Mouse (Mus musculus) hindbrain, embryonic 11.5 days (tissue): ENCODE measurements at regions not wholly inside any gene's neighbourhood (a gene's known extent, or its start where the extent isn't known, plus 50 kb on each side); places are given as distances from the start of the nearest gene placed in this dataset.

ENCODE experiments used
- ATAC-seq: fragments of 200-750 bp; cut with Nextera tagmentation; 2 replicates; pipeline ENCODE4 v1.8.0; 2017; ENCODE audit warnings: mild to moderate bottlenecking, moderate TSS enrichment, moderate library complexity; ENCODE audit not compliant: low FRiP score
- DNase-seq: peaks from one replicate; pipeline ENCODE4 v3.0.0-alpha.2; 2015; ENCODE audit warnings: low spot score
- H3K27ac ChIP-seq: fragments of 300-500 bp; sonication (generic); 2 replicates; pipeline ENCODE4 v1.5.1; 2014; ENCODE audit warnings: mild to moderate bottlenecking, low read depth, low read length
- H3K27me3 ChIP-seq: fragments of 300-500 bp; sonication (generic); 2 replicates; pipeline ENCODE4 v1.6.1; 2014; ENCODE audit warnings: mild to moderate bottlenecking, low read length, moderate library complexity, mixed read lengths; ENCODE audit not compliant: control insufficient read depth, insufficient read depth
- H3K36me3 ChIP-seq: fragments of 300-500 bp; sonication (generic); 2 replicates; pipeline ENCODE4 v1.6.1; 2014; ENCODE audit warnings: mild to moderate bottlenecking, low read length, moderate library complexity, mixed read lengths; ENCODE audit not compliant: control insufficient read depth, insufficient read depth
- H3K4me1 ChIP-seq: fragments of 300-500 bp; sonication (generic); replicated peaks from 2 replicates; pipeline ENCODE4 v1.6.1; 2014; ENCODE audit warnings: low read length, mixed read lengths; ENCODE audit not compliant: control insufficient read depth, insufficient read depth
- H3K4me2 ChIP-seq: fragments of 300-500 bp; sonication (generic); replicated peaks from 2 replicates; pipeline ENCODE4 v1.6.1; 2014; ENCODE audit warnings: mild to moderate bottlenecking, low read depth, low read length
- H3K4me3 ChIP-seq: fragments of 300-500 bp; sonication (generic); 2 replicates; pipeline ENCODE4 v1.5.1; 2014; ENCODE audit warnings: low read depth, low read length
- H3K9ac ChIP-seq: fragments of 300-500 bp; sonication (generic); 2 replicates; pipeline ENCODE4 v1.6.1; 2014; ENCODE audit warnings: low read depth, low read length
- H3K9me3 ChIP-seq: fragments of 300-500 bp; sonication (generic); 2 replicates; pipeline ENCODE4 v1.6.1; 2016; ENCODE audit warnings: low read length; ENCODE audit not compliant: control insufficient read depth
- WGBS: fragments of 180-500 bp; shearing (Covaris S2); extraction: QIAGEN DNeasy Blood & Tissue Kit; methylation state at CpG from one replicate; pipeline ENCODE4 v1.1.7; 2014; 5-methylcytosine and 5-hydroxymethylcytosine counted together

DNA sequence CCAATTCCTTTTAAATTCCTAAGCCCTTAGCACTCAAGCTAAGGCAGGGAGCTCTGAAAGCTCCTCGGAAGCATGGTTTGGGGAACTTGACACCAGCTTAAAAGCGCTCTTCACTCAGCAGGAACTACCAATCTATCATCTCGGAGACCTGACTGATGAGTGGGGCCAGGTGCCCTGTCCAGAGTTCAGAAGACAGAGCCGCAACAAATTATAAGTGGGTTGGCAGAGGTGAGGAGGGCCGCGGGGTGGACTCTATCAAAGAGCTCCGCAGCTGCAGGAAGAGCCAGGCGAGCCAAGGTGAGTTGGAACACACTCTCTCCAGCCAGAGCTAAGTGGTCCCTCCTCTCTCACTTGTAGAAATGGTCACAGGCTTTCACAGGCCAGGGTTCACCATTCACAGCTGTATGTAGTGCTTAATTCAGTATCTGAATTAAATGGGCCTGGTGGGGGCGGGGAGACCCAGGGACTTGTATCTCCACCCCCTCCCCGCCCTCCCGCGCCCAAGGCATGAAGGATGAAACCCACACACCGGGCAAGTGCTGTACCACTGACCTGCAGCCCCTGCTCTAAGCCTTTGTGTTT is 180.8 kb downstream of the Stim2 start:
- Histone ChIP-seq H3K36me3 (no peaks in the 10 kb centered on the region), H3K9ac (no peak overlapping the region), H3K27me3 (no peaks in the 10 kb centered on the region), H3K4me2 (no peak overlapping the region), H3K27ac (0 out of 2 replicates have a peak overlapping the region, but pooled peaks have one; percentile 51), H3K9me3 (no peaks in the 10 kb centered on the region), H3K4me1 (peaks cover 5% of the 10 kb centered on the region; the same call in 1 of the 2 replicates), H3K4me3 (no peak overlapping the region)
- 36% methylated on average over 13 of the region's 13 CpGs for WGBS
- DNase-seq (peak; percentile 20), ATAC-seq (0 out of 2 replicates have a peak, but pooled peaks have one; percentile 19)

DNA sequence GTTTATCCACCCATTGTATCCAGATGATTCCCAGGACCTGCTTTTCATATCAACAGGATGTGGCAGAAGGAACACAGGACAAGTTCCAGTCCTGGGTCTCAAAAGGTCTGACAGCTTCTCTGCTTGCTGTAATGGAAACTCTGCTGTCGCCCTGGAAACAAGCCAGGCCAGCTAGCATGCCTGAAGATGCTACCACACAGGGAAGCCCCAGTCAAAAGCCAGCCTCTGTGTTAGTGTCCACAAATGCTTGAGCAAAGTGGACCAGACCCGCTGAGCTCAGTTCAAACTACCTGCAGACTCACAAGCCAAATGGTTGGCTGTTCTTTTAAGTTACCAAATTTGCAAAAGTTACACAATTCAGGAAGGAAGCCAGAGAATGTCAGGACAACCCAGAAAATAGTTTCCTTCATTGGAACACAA is 181.9 kb downstream of the Stim2 start:
- Histone ChIP-seq H3K4me3 (no peak overlapping the region), H3K4me1 (peaks cover 5% of the 10 kb centered on the region; the same call in 1 of the 2 replicates), H3K36me3 (no peaks in the 10 kb centered on the region), H3K9me3 (no peaks in the 10 kb centered on the region), H3K9ac (no peak overlapping the region), H3K27me3 (no peaks in the 10 kb centered on the region), H3K27ac (peak overlapping the region; percentile 54), H3K4me2 (no peak overlapping the region)
- ATAC-seq (peak; percentile 58), DNase-seq (peak; percentile 45)
- 31% methylated on average over 2 of the region's 2 CpGs for WGBS

DNA sequence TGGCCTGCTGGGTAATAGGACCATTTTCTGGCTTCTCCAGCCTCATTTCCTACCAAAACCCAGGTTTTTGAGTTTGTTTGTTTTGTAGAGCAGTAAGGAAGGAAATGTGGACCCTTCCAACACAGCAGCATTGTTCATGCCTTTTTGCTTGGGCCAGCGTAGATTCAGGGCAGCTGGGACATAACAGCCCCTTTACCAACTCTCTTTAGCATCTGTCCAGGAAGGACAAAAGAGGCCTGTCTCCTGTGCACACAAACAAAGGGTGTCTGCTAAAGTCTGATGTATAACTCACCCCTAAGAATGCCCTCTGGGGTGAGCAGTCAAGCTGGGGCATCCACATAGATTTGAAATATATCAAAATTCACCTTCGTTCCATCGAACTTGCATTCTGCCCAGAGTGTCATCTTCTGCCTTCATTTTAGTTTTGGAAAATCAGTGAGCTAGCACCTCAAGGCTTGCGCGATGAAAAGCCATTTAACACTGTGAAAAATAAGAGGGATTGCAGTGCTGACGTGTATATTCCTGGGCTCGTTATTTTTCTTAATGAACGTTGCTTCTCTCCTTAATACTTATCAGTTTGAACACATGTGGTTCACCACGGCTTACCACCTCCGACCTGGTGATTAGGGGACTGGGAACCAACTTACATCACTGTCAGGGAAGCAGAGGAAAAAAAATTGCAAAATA is 182.5 kb downstream of the Stim2 start:
- Histone ChIP-seq H3K4me2 (peak overlapping the region; percentile 27; the same call in 1 of the 2 replicates), H3K9ac (no peak overlapping the region)
- ATAC-seq = peak; percentile 71

DNA sequence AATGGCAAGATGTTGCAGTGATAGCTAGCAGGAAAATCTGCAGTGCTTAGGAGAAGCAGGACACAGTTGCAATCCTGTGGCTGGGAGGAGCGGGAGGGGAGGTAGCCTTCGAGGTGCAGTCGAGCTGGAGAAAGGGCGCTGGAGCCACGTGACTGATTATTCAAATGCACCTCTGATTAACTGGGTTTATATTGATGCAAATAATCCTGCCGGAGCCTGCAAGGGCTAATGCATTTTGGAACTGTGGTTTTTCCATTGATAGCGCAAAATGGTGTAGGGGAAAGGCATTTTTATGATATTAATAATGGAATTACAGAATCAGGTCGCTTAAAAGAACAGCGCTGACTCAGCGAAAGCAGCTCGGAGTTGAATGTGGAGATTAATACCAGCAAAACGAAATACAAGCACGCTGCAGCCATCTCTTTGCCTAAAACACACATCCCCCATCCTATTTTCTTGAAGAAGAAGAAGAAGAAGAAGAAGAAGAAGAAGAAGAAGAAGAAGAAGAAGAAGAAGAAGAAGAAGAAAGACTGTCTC is 183.1 kb downstream of the Stim2 start:
- H3K9ac ChIP-seq = no peak overlapping the region

More for the DNA sequence above, 182.5 kb downstream of the Stim2 start:
- H3K9me3 ChIP-seq = no peaks in the 10 kb centered on the region
- H3K36me3 ChIP-seq = no peaks in the 10 kb centered on the region
- no peak overlapping the region for H3K4me3 ChIP-seq
- H3K27me3 ChIP-seq = no peaks in the 10 kb centered on the region
- whole genome bisulfite sequencing = 38% methylated on average over 10 of the region's 10 CpGs
- H3K27ac ChIP-seq = peak overlapping the region; percentile 54
- H3K4me1 ChIP-seq = peaks cover 5% of the 10 kb centered on the region; the same call in 1 of the 2 replicates
- DNase-seq = peak; percentile 46

DNA sequence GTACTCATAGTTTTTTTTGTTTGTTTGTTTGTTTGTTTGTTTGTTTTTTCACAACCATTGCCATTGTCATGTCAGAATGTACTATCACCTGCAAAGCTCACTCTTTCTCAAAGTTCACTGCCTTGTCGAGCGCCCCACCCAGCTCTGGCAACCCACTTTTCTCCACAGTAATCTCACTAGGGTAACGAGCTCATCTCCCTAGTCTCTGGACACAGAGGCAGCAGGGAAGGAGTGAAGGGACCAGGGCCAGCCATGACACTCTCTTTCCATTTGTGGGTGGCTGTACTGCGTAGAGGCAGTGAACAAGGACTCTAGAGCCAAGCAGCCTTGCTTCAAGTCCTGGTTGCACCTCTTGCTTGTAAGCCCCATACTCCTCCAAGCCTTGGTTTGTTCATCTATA is 184.5 kb downstream of the Stim2 start:
- 94% methylated on average over 4 of the region's 4 CpGs for WGBS
- Histone ChIP-seq H3K9me3 (no peaks in the 10 kb centered on the region), H3K4me3 (no peak overlapping the region), H3K27ac (no peak overlapping the region), H3K27me3 (no peaks in the 10 kb centered on the region), H3K9ac (no peak overlapping the region), H3K36me3 (no peaks in the 10 kb centered on the region), H3K4me1 (peaks cover 5% of the 10 kb centered on the region; the same call in 1 of the 2 replicates), H3K4me2 (no peak overlapping the region)
- no peak for DNase-seq
- no peak for ATAC-seq

More for the DNA sequence above, 183.1 kb downstream of the Stim2 start:
- DNase-seq = peak; percentile 47
- H3K4me1 ChIP-seq = peaks cover 5% of the 10 kb centered on the region; the same call in 1 of the 2 replicates
- H3K9me3 ChIP-seq = no peaks in the 10 kb centered on the region
- WGBS = 23% methylated on average over 13 of the region's 13 CpGs
- H3K4me2 ChIP-seq = peak overlapping the region; percentile 27
- H3K36me3 ChIP-seq = no peaks in the 10 kb centered on the region
- H3K4me3 ChIP-seq = no peak overlapping the region
- ATAC-seq = peak; percentile 69
- peak overlapping the region; percentile 54 for H3K27ac ChIP-seq
- no peaks in the 10 kb centered on the region for H3K27me3 ChIP-seq

DNA sequence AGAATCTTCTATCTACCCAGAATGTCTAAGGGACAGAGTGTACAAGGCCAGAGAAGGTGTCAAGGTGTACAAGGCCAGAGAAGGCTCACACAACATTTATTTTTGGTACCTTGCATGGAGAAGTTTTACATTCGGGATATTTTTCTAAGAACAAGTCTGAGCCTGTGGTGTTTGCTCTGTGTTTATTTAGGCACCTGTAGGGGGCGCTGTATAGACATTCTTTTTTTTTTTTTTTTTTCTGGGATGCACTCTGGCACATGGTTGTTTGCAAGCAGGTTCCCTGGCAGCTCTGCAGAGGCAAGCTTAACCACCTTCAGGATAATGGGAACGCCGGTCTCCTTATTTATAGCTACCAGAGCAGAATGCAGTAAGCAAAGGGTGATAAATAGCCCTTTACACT is 187.4 kb downstream of the Stim2 start:
- Histone ChIP-seq H3K9me3 (no peaks in the 10 kb centered on the region), H3K27me3 (no peaks in the 10 kb centered on the region), H3K4me1 (no peaks in the 10 kb centered on the region; the same call in 1 of the 2 replicates), H3K4me2 (no peak overlapping the region), H3K36me3 (no peaks in the 10 kb centered on the region), H3K27ac (no peak overlapping the region), H3K4me3 (no peak overlapping the region), H3K9ac (no peak overlapping the region)
- ATAC-seq (no peak), DNase-seq (no peak)
- 65% methylated on average over 4 of the region's 4 CpGs for WGBS

DNA sequence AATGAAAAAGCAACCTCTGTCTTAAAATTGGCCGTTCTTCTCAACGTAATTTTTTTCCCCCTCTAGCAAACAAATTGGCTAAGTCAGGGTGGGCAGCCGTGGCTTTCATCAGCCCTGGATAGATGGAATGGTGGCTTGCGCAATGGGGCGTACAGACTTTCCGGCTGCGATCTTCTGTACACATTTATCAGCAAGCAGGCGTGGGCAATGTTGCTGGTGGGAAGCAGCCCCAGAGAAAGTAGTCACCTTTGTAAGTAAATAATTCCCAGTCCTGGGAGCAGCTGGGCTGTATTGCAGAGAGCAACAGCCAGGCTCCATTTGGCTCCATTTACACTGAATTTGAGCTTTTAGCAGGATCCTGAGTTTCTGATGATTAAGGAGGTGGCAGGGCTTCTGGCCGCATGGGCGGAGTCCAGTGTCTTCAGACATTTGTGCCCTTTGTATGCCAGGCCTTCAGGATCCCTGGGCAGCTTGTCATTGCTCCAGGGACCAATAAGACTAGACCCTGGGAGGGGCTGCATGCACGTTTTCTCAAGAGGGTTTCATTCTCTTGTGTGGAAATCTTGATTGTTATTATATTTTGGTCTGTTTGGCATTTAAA is 187.9 kb downstream of the Stim2 start:
- 84% methylated on average over 11 of the region's 11 CpGs for WGBS
- H3K4me3 ChIP-seq = no peak overlapping the region
- H3K4me1 ChIP-seq = no peaks in the 10 kb centered on the region; the same call in 1 of the 2 replicates
- H3K9ac ChIP-seq = no peak overlapping the region
- ATAC-seq (no peak), DNase-seq (no peak)
- H3K4me2 ChIP-seq = no peak overlapping the region
- no peaks in the 10 kb centered on the region for H3K27me3 ChIP-seq
- no peak overlapping the region for H3K27ac ChIP-seq
- no peaks in the 10 kb centered on the region for H3K36me3 ChIP-seq
- no peaks in the 10 kb centered on the region for H3K9me3 ChIP-seq

DNA sequence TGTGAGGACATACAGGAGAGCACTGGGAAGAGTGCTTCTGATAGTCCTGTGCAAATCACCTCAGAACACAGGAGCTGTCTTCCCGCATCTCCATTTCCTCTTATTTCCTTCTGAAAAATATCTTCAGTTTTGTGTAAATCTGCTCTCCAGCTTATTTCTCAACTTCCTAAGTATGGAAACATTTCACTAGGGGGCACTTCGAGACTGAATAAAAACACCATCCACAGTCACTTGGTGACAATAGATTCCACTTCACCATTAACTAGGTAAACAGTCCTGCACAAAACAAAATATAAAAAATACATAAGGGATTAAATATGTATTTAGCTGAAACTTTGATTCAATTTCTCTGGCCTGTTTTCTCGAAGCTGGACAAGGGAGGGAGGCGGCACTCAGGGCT is 193.4 kb downstream of the Stim2 start:
- DNase-seq (no peak), ATAC-seq (no peak)
- Histone ChIP-seq H3K4me3 (no peak overlapping the region), H3K4me1 (no peaks in the 10 kb centered on the region), H3K4me2 (no peak overlapping the region), H3K27me3 (no peaks in the 10 kb centered on the region), H3K9ac (no peak overlapping the region), H3K27ac (no peak overlapping the region), H3K36me3 (no peaks in the 10 kb centered on the region), H3K9me3 (no peaks in the 10 kb centered on the region)
- 81% methylated on average over 4 of the region's 4 CpGs for WGBS
